Mouse (Mus musculus) granulocyte monocyte progenitor cell, adult 5-6 weeks (primary cell): Measurements from ENCODE around the gene Zfp937. TPM values are rescaled to one million over a fixed set of nuclear protein-coding genes. Genes with fewer than 3 reads are reported as not detected.
"Not testable (repeated sequence)": the region's sequence is repeated elsewhere in the genome, so short reads cannot be mapped to it uniquely, and the experiment has no call there.

ENCODE experiments used
- ATAC-seq: replicated peaks from 2 replicates; pipeline ENCODE4 v1.8.0; 2016; ENCODE audit warnings: mild to moderate bottlenecking, moderate TSS enrichment, inconsistent platforms; ENCODE audit not compliant: poor library complexity, severe bottlenecking
- total RNA-seq, 2 experiments: library from RNA; stranded (forward) in 1 of 2; stranded (reverse) in 1 of 2; fragments of 200-712, 200-1000 nt in 1 of 2; fragments of >200 nt in 1 of 2; fragmentation: Nextera tagmentation in 1 of 2; gene quantifications; 2 replicates each; pipeline ENCODE4 v1.2.3; 2014 to 2017

The Zfp937 gene
- total RNA-seq (2014; fragmentation: Nextera tagmentation) (1.5 and 6.1 TPM in 2 replicates), total RNA-seq (2017) (2.1 and 3.4 TPM in 2 replicates)

DNA sequence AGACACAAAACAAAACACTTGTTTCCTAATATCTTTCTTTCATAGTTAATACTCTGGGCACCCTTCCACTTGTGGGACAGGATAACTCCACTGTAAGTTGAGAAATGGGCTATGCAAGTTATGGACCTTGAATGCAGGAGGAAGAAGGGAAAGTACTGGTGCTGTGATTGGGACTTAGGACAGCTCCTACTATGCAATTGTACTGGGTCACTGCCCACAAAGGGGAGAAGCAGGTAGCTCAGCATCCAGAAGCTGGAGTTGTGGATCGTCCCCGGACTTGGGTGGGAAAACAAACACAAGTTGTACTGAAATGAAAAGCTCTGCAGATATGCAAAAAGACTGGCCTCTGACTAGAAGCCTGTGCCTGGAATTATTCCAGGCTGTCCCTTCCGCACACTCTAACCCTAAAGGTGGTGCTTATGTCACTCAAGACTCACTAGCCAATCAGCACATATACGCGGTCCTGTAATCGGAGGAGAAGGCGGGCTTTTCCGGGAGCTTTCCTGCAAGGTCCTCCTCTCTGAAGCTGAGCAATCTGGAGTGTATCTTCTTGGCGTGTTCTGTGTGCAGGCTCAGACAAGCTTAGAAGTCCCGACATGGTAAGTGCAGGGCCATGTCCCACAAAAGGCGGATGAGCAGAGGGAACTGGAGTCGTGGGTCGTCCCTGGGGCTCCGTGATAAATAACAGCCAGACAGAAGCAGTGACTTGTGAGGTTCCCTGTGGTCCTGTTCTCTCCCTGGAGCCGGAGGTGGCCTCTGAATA is at the start of gene Zfp937:
Gene Zfp937 (plus strand): TSS at position 474 of the 763 bp plus-strand sequence.
- ATAC-seq, result peak; percentile 97

DNA sequence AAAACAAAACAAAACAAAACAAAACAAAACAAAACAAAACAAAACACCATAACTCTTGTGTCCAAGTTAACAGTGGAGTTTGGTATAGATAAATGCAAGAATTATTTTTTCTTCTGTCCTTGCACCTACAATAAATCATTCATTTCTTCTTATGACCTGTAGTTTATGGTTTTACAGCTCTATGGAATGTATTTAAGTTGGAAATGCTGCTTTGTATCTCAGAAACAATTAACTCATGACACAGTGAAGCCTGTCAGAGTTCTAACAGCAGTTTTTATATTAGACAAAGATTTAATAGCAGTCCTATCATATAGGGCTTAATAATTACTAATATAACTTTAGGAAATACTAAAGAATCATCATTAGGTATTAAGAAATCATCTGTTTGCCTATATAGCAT is 44.0 kb upstream of the Zfp937 start:
- ATAC-seq, result no peak

GRCm38 (mm10) chr2:150179579-150179978 is 38.3 kb upstream of the Zfp937 start, which contains the start of gene Gm10770:
Gene Gm10770, minus strand, starts transcription at chr2:150179679.
- not testable (repeated sequence) for ATAC-seq

DNA sequence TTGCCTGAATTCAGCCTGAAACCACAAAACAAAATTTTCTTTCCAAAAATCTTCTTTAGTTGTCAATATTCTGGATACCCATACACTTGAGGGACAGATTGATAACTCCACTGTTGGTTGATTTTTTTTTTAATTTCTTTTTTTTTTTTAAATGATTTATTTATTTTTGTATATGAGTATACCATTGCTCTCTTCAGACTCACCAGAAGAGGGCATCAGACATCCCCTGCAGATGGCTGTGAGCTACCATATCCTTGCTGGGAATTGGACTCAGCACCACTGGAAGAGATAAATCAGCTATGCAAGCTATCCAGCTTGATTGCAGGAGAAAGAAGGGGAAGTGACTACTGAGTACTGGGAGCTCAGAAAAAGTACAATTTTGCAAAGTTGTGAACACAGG is 36.8 kb upstream of the Zfp937 start:
- not testable (repeated sequence) for ATAC-seq

GRCm38 (mm10) chr2:150181570-150181999 is 36.3 kb upstream of the Zfp937 start, which contains the start of gene Gm14139:
Gene Gm14139, plus strand, starts transcription at chr2:150181755.
- peak; percentile 33; the same call in 1 of the 2 replicates for ATAC-seq

- ATAC-seq, result peak; percentile 17; the same call in 1 of the 2 replicates
These were observed 471 bp downstream of the Zfp937 start for GRCm38 (mm10) chr2:150218363-150218725.

DNA sequence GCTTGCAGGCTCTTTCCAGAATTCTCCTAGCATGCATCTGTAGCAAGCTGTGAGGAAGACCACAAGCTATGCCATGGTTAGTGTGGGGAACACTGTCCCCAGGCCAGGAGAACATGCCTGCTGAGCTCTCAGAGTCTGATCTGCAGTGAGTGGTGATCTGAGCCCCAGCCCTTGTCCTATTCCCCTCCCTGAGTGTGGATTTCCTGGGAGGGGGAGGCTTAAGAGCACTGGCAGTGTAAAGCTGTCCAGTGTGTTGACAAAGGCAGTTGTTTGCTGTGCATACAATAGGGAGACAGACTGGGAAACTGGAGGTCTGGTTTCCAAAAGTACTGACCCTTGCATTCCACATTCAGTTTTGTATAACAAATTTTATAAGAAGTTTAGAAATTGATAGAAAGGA is 5.4 kb downstream of the Zfp937 start:
- not testable (repeated sequence) for ATAC-seq

GRCm38 (mm10) chr2:150243211-150243610 is 25.3 kb downstream of the Zfp937 start:
- ATAC-seq, result no peak

- ATAC-seq, result not testable (repeated sequence)
These were observed 37.6 kb downstream of the Zfp937 start, which contains the start of gene Gm21994 for GRCm38 (mm10) chr2:150255491-150255890. Gene Gm21994, minus strand, starts transcription at chr2:150255591.

- not testable (repeated sequence) for ATAC-seq
These were observed 39.0 kb downstream of the Zfp937 start for GRCm38 (mm10) chr2:150256861-150257260.

GRCm38 (mm10) chr2:150257291-150257690 is 39.4 kb downstream of the Zfp937 start, which contains the start of gene Gm14124:
Gene Gm14124, plus strand, starts transcription at chr2:150257517.
- not testable (repeated sequence) for ATAC-seq

Other genes starting within 250 kb of the Zfp937 start
- 13.8 and 16.6 TPM in 2 replicates for gene Zfp120, start 81.4 kb upstream of the Zfp937 start, total RNA-seq (2014; fragmentation: Nextera tagmentation)
- gene Zfp120, start 81.4 kb upstream of the Zfp937 start, total RNA-seq (2017), result 13.3 and 20.5 TPM in 2 replicates
- gene Gm10770, start 38.4 kb upstream of the Zfp937 start, total RNA-seq (2014; fragmentation: Nextera tagmentation), result not detected in 2 replicates
- gene Gm10770, start 38.4 kb upstream of the Zfp937 start, total RNA-seq (2017), result not detected in 2 replicates
- gene Gm14139, start 36.3 kb upstream of the Zfp937 start, total RNA-seq (2014; fragmentation: Nextera tagmentation), result not detected in 2 replicates
- not detected in 2 replicates for gene Gm14139, start 36.3 kb upstream of the Zfp937 start, total RNA-seq (2017)
- gene Gm21994, start 37.5 kb downstream of the Zfp937 start, total RNA-seq (2014; fragmentation: Nextera tagmentation), result 1.4 and 9.9 TPM in 2 replicates
- 8.2 and 9.5 TPM in 2 replicates for gene Gm21994, start 37.5 kb downstream of the Zfp937 start, total RNA-seq (2017)
- not detected in 2 replicates for gene Gm14124, start 39.4 kb downstream of the Zfp937 start, total RNA-seq (2014; fragmentation: Nextera tagmentation)
- gene Gm14124, start 39.4 kb downstream of the Zfp937 start, total RNA-seq (2017), result not detected in 2 replicates
- gene Gm10130, start 105.6 kb downstream of the Zfp937 start, total RNA-seq (2014; fragmentation: Nextera tagmentation), result 7.3 TPM in 1 of 2 replicates, not detected in the other
- 5.5 and 6.3 TPM in 2 replicates for gene Gm10130, start 105.6 kb downstream of the Zfp937 start, total RNA-seq (2017)
- 4.0 TPM in 1 of 2 replicates, not detected in the other for gene 3300002I08Rik, start 144.7 kb downstream of the Zfp937 start, total RNA-seq (2014; fragmentation: Nextera tagmentation)
- 3.3 and 10.4 TPM in 2 replicates for gene 3300002I08Rik, start 144.7 kb downstream of the Zfp937 start, total RNA-seq (2017)
- gene Zfp442, start 233.4 kb downstream of the Zfp937 start, total RNA-seq (2014; fragmentation: Nextera tagmentation), result 2.8 and 6.0 TPM in 2 replicates
- gene Zfp442, start 233.4 kb downstream of the Zfp937 start, total RNA-seq (2017), result 4.2 and 8.7 TPM in 2 replicates